Mouse (Mus musculus) cortical plate, adult 2 months (tissue): ENCODE results near the gene Fars2.

Source experiments
- CTCF ChIP-seq: fragments of 200-500 bp; IDR thresholded peaks from 2 replicates; pipeline ENCODE4 v1.5.1; 2011; ENCODE audit warnings: mild to moderate bottlenecking, control low read depth, low read length; ENCODE audit not compliant: insufficient read depth; ENCODE audit errors: extremely low read depth
- POLR2A ChIP-seq: fragments of 200-500 bp; IDR thresholded peaks from 2 replicates; pipeline ENCODE4 v1.6.1; 2011; ENCODE audit warnings: mild to moderate bottlenecking, low read length, control low read depth; ENCODE audit not compliant: insufficient read depth; ENCODE audit errors: extremely low read depth

GRCm38 (mm10) chr13:36727779-36728470 lies 610.7 kb downstream of the Fars2 start:
- TF ChIP-seq CTCF (no peak), POLR2A (no peak)
